Mouse (Mus musculus) heart, postnatal 36 days (tissue): ENCODE measurements around the gene Polr2l. TPM values are rescaled to one million over a fixed set of nuclear protein-coding genes. Genes with fewer than 3 reads are reported as not detected.
"Not testable (repeated sequence)": the region's sequence is repeated elsewhere in the genome, so short reads cannot be mapped to it uniquely, and the experiment has no call there.

Experiments
- DNase-seq, 2 experiments: peaks; one replicate each; pipeline ENCODE4 v3.0.0; 2021 to 2022
- intact Hi-C: fragments of 180-260 bp; cut with DNase I; formaldehyde crosslinking; loops from one replicate; pipeline ENCODE4 v1.15.1; 2025
- total RNA-seq, 2 experiments: library from RNA; stranded (reverse); gene quantifications; 2 replicates each; pipeline ENCODE4 v1.2.3; 2021

The Polr2l gene
- total RNA-seq, 2 experiments from 2014 or later, result 76.0 to 83.7 TPM

- peak; percentile 41 to 63 for DNase-seq
- intact Hi-C loops, result loop anchor here (5.0 kb wide), 1 partner anchor 44 kb away; the partner anchor contains the start of gene Gatd1
Observed at GRCm38 (mm10) chr7:141456739-141457138, 18.2 kb downstream of the Polr2l start.

- peak; percentile 77 to 87 for DNase-seq
- intact Hi-C loops, result loop anchor here (1.0 to 5.0 kb wide), 2 partner anchors 12 to 43 kb away; partner anchors contain the start of genes Cd151 and Gatd1
Observed at GRCm38 (mm10) chr7:141455610-141456314, 19.2 kb downstream of the Polr2l start.

GRCm38 (mm10) chr7:141454967-141455551 lies 19.9 kb downstream of the Polr2l start, which contains the start of gene Pnpla2:
Gene Pnpla2, plus strand, starts transcription at chr7:141455198.
- intact Hi-C loops, result loop anchor here (1.0 to 5.0 kb wide), 2 partner anchors 12 to 43 kb away; partner anchors contain the start of genes Cd151 and Gatd1
- DNase-seq, result peak; percentile 94

- no peak for DNase-seq
- intact Hi-C loops, result no loop called here
Observed at GRCm38 (mm10) chr7:141453636-141454035, 21.3 kb downstream of the Polr2l start.

GRCm38 (mm10) chr7:141451928-141452327 lies 23.0 kb downstream of the Polr2l start:
- intact Hi-C loops, result no loop called here
- no peak for DNase-seq

GRCm38 (mm10) chr7:141447110-141447991 lies 27.6 kb downstream of the Polr2l start, which contains the start of gene Rplp2:
Gene Rplp2, plus strand, starts transcription at chr7:141447370.
- DNase-seq, result peak; percentile 92 to 97
- intact Hi-C loops, result no loop called here

- DNase-seq, intact Hi-C loops: not testable (repeated sequence)
Observed at GRCm38 (mm10) chr7:141446374-141446773, 28.6 kb downstream of the Polr2l start.

- intact Hi-C loops, result no loop called here
- DNase-seq, result peak; percentile 67
Observed at GRCm38 (mm10) chr7:141443828-141444237, 31.1 kb downstream of the Polr2l start, which contains the start of gene Pidd1. Gene Pidd1, minus strand, starts transcription at chr7:141444025.

- no peak for DNase-seq
- intact Hi-C loops, result no loop called here
Observed at GRCm38 (mm10) chr7:141443081-141443821, 31.7 kb downstream of the Polr2l start.

- intact Hi-C loops, result no loop called here
- DNase-seq, result no peak
Observed at GRCm38 (mm10) chr7:141442199-141442598, 32.7 kb downstream of the Polr2l start.

- DNase-seq, result no peak
- intact Hi-C loops, result no loop called here
Observed at GRCm38 (mm10) chr7:141441460-141441859, 33.5 kb downstream of the Polr2l start.

GRCm38 (mm10) chr7:141440613-141441012 lies 34.3 kb downstream of the Polr2l start:
- peak; percentile 50 to 60 for DNase-seq
- intact Hi-C loops, result no loop called here

GRCm38 (mm10) chr7:141439811-141440210 lies 35.1 kb downstream of the Polr2l start:
- no peak for DNase-seq
- intact Hi-C loops, result no loop called here

- intact Hi-C loops, result no loop called here
- no peak for DNase-seq
Observed at GRCm38 (mm10) chr7:141439140-141439679, 35.7 kb downstream of the Polr2l start.

GRCm38 (mm10) chr7:141438201-141438968 lies 36.5 kb downstream of the Polr2l start:
- intact Hi-C loops, result no loop called here

GRCm38 (mm10) chr7:141437178-141438120 lies 37.5 kb downstream of the Polr2l start, which contains the start of gene Slc25a22:
Gene Slc25a22, minus strand, starts transcription at chr7:141437892.
- intact Hi-C loops, result loop anchor here (1.0 kb wide), 1 partner anchor 28 kb away; no protein-coding TSS in a partner anchor
- peak; percentile 82 to 89 for DNase-seq

More at GRCm38 (mm10) chr7:141438201-141438968, 36.5 kb downstream of the Polr2l start:
- no peak for DNase-seq

- no peak for DNase-seq
- intact Hi-C loops, result no loop called here
Observed at GRCm38 (mm10) chr7:141436523-141436892, 38.4 kb downstream of the Polr2l start.
